In the genomic region with DNA sequence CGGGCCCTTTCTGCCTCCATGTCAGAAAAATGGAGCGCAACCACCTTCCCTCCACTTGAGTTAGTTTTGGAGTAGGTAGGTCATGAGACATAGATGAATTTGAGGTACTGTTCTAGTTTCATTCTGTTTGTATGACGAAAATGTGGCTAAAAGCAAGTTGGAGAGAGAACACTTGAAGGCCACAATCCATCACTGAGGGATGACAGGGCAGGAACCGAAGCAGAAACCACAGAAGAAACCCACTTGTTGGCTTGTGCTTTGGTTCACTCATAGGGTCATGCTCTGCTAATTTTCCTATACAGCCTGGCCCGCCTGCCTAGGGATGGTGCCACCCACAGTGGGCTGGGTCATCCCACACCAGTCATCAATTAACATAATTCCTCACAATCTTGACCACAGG, we compare ENCODE assay signal across 29 mouse cellular contexts. TPM values are rescaled to one million over a fixed set of nuclear protein-coding genes. Genes with fewer than 3 reads are reported as not detected.
A peak's percentile ranks its signal among the peaks of the same experiment; 100 is the strongest.
DNase-seq lines count a peak whose midpoint lies in the region; ATAC-seq lines count a peak whose summit lies in the region.
"Had no signal": no experiment of that assay in that cellular context is flagged by ENCODE, and none has a peak within 500 bp of the region (broad histone marks: within the 10 kb centered on the region; RNA-seq: fewer than 3 reads in every experiment).

No protein-coding gene starts in this region.

- peak; percentile 66 to 67 for DNase-seq in adrenal gland, adult (ENCODE audit: inconsistent age in 2 of 2, low spot score in 1 of 2)
- no peak for DNase-seq in adrenal gland, adult 8-10 months
- peak; percentile 61 for DNase-seq in 416B (ENCODE audit: low read depth)
- DNase-seq in splenic B cell, adult 2 months (ENCODE audit: low read depth, low spot score) = peak; percentile 52
- no peak for DNase-seq in left cerebral cortex, adult 9 months (ENCODE audit: low spot score in 2 of 2)
- DNase-seq: B cell, adult 2 months; cerebellum, adult 18-20 months; cerebellum, postnatal 10 days; gastrocnemius, postnatal 10 days; heart, adult 11 months; kidney, adult 2 months; kidney, postnatal 4 days; midbrain, embryonic 14.5 days; thymus, postnatal 14 days had no signal

- no peak overlapping the region for H3K27ac ChIP-seq in midbrain, embryonic 16.5 days (ENCODE audit: low read length)
- H3K27ac ChIP-seq: embryonic facial prominence, embryonic 10.5 days; embryonic facial prominence, embryonic 15.5 days; forebrain, embryonic 13.5 days; heart, embryonic 10.5 days; heart, embryonic 15.5 days; hindbrain, embryonic 12.5 days; hindbrain, postnatal 0 days; intestine, embryonic 15.5 days; liver, embryonic 15.5 days; macrophage; neural tube, embryonic 12.5 days had no signal

- no peak overlapping the region for H3K9ac ChIP-seq in midbrain, embryonic 16.5 days (ENCODE audit: low read depth, low read length)
- H3K9ac ChIP-seq: embryonic facial prominence, embryonic 15.5 days; forebrain, embryonic 13.5 days; heart, embryonic 15.5 days; hindbrain, embryonic 12.5 days; intestine, embryonic 15.5 days; limb, embryonic 12.5 days; liver, embryonic 15.5 days; lung, embryonic 14.5 days; neural tube, embryonic 12.5 days had no signal

- H3K27me3 ChIP-seq in splenic B cell, adult 2 months (ENCODE audit: control insufficient read depth, insufficient read depth, low read length, poor library complexity, severe bottlenecking) = no peaks in the 10 kb centered on the region
- no peaks in the 10 kb centered on the region for H3K27me3 ChIP-seq in midbrain, embryonic 16.5 days (ENCODE audit: control insufficient read depth, insufficient read depth, low read depth, low read length)
- H3K27me3 ChIP-seq: embryonic facial prominence, embryonic 15.5 days; forebrain, embryonic 13.5 days; heart, embryonic 15.5 days; hindbrain, embryonic 12.5 days; intestine, embryonic 15.5 days; limb, embryonic 12.5 days; liver, embryonic 15.5 days; neural tube, embryonic 12.5 days had no signal

- H3K9me3 ChIP-seq in midbrain, embryonic 16.5 days (replicated peaks; ENCODE audit: control insufficient read depth, low read length, poor library complexity, severe bottlenecking) = no peaks in the 10 kb centered on the region
- H3K9me3 ChIP-seq: embryonic facial prominence, embryonic 10.5 days; embryonic facial prominence, embryonic 15.5 days; forebrain, embryonic 13.5 days; heart, embryonic 10.5 days; heart, embryonic 15.5 days; hindbrain, embryonic 12.5 days; intestine, embryonic 15.5 days; limb, embryonic 12.5 days; liver, embryonic 15.5 days; neural tube, embryonic 12.5 days had no signal

- peak; percentile 40; the same call in 1 of the 2 replicates for ATAC-seq in granulocyte monocyte progenitor cell, adult 5-6 weeks (replicated peaks; ENCODE audit: poor library complexity, severe bottlenecking)
- no peak for ATAC-seq in midbrain, embryonic 16.5 days
- ATAC-seq: forebrain, embryonic 13.5 days; hindbrain, postnatal 0 days; intestine, embryonic 15.5 days had no signal

- no peak overlapping the region for H3K4me2 ChIP-seq in midbrain, embryonic 16.5 days (ENCODE audit: low read length)
- H3K4me2 ChIP-seq: embryonic facial prominence, embryonic 15.5 days; forebrain, embryonic 13.5 days; heart, embryonic 15.5 days; hindbrain, embryonic 12.5 days; intestine, embryonic 15.5 days; limb, embryonic 12.5 days; liver, embryonic 15.5 days; lung, embryonic 14.5 days; neural tube, embryonic 12.5 days had no signal

- no peaks in the 10 kb centered on the region for H3K4me1 ChIP-seq in midbrain, embryonic 16.5 days (ENCODE audit: control insufficient read depth, insufficient read depth, low read length)
- H3K4me1 ChIP-seq: liver, embryonic 15.5 days; neural tube, embryonic 12.5 days had no signal

- 88% methylated on average over 5 of the region's 5 CpGs for WGBS in midbrain, embryonic 16.5 days

- H3K4me3 ChIP-seq in midbrain, embryonic 16.5 days (ENCODE audit: low read depth, low read length) = no peak overlapping the region
- H3K4me3 ChIP-seq: embryonic facial prominence, embryonic 10.5 days; embryonic facial prominence, embryonic 15.5 days; forebrain, embryonic 13.5 days; heart, embryonic 10.5 days; heart, embryonic 15.5 days; hindbrain, embryonic 12.5 days; intestine, embryonic 15.5 days; limb, embryonic 12.5 days; liver, embryonic 15.5 days; neural tube, embryonic 12.5 days had no signal

- no peaks in the 10 kb centered on the region for H3K36me3 ChIP-seq in splenic B cell, adult 2 months (ENCODE audit: control insufficient read depth, insufficient read depth, low read length, poor library complexity, severe bottlenecking)
- H3K36me3 ChIP-seq in midbrain, embryonic 16.5 days (ENCODE audit: control insufficient read depth, insufficient read depth, low read length) = no peaks in the 10 kb centered on the region
- H3K36me3 ChIP-seq: embryonic facial prominence, embryonic 10.5 days; embryonic facial prominence, embryonic 15.5 days; heart, embryonic 10.5 days; heart, embryonic 15.5 days; hindbrain, embryonic 12.5 days; intestine, embryonic 15.5 days; limb, embryonic 12.5 days; liver, embryonic 15.5 days; neural tube, embryonic 12.5 days had no signal

RNA-seq across cellular contexts. Expression of a gene that starts 14.9 kb away (rescaled TPM):
- 100 to 1,000 TPM in 1 of 4 experiments, 10 to 100 TPM in 3; 52.3 to 101 (median 81.1) TPM for total RNA-seq in adrenal gland, adult 8-10 months (2022)
- total RNA-seq in granulocyte monocyte progenitor cell, adult 5-6 weeks (2014; fragmentation: Nextera tagmentation) = 26.9 TPM in 2 replicates
- 13.0 and 13.1 TPM in 2 replicates for total RNA-seq in granulocyte monocyte progenitor cell, adult 5-6 weeks (2017)
- polyA plus RNA-seq in midbrain, embryonic 16.5 days (2015; fragmentation: Nextera tagmentation; extraction: Ambion mirVana) = 5.3 TPM in 2 replicates

Comparison
In these comparisons a context has a peak if more than half of its experiments do, and no peak if none do; other contexts are left out.
1. DNase-seq: peak in adrenal gland, adult (2 of 2), 416B (single experiment) and splenic B cell, adult 2 months (single experiment); none in adrenal gland, adult 8-10 months (single experiment) and left cerebral cortex, adult 9 months (0 of 2).